Mouse (Mus musculus) lung, adult 2 months (tissue): ENCODE data around the gene Sec23b.

ENCODE experiments used
- CTCF ChIP-seq: fragments of 200-500 bp; IDR thresholded peaks from 2 replicates; pipeline ENCODE4 v1.5.1; 2011; ENCODE audit warnings: mild to moderate bottlenecking, low read length, control low read depth; ENCODE audit not compliant: insufficient read depth
- POLR2A ChIP-seq: fragments of 200-500 bp; IDR thresholded peaks from 2 replicates; pipeline ENCODE4 v1.6.1; 2011; ENCODE audit warnings: low read depth, mild to moderate bottlenecking, control low read depth, low read length, borderline replicate concordance; ENCODE audit errors: extremely low read depth

DNA sequence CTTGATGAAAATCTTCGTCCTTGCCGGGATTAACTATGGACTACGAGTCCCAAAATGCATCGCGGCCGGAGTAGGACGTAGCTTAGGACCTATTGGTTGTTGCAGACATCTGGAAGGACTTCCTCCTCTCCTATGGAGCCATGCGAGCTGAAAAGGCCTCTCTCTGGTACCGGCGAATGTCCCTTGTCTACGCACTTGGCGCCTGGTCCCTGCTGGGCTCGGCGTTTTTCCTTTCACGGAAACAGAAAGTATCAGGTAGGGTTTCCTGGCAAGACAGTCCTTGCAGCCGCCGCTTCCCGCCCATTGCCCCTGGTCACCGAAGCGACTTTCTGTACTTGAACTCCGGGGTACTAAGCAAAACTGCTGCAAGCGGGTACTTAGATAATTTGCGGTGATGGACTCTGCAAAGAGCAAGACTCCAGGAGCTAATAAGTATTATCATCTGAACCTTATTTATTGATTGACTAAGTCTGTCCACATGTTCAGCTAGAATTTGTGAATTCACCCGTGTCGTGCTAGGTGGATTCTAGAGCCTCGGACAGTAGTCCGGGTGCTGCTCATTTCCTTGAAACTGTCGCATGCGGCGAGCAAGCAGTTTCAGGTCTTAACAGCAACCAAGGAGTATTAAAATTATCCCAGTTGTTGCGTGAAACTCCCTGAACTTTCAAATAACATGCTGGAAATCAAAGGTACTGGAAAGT is 38.1 kb downstream of the Sec23b start, which contains the start of gene Smim26:
- TF ChIP-seq CTCF (no peak), POLR2A (peak; percentile 69; the same call in 1 of the 2 replicates)
